Mouse (Mus musculus) layer of hippocampus, postnatal 10 days (tissue): Measurements from ENCODE around the gene Lrrc73. TPM values are rescaled to one million over a fixed set of nuclear protein-coding genes. Genes with fewer than 3 reads are reported as not detected.

ENCODE experiments used
- DNase-seq, 2 experiments: peaks; one replicate each; pipeline ENCODE4 v3.0.0; 2021; ENCODE audit warnings: low spot score in 2 of 2
- long read RNA-seq: library from polyadenylated mRNA; stranded (forward); transcript quantifications from one replicate; pipeline ENCODE4 v2.0.0, GENCODE M21; 2023
- total RNA-seq, 2 experiments: library from RNA; stranded (reverse); gene quantifications; 2 replicates each; pipeline ENCODE4 v1.2.3; 2021

Lrrc73 gene
- total RNA-seq, result 10 to 100 TPM; 88.1 to 93.6 TPM
- long read RNA-seq, transcript Lrrc73-204 (6 exons, 2,010 nt), result major isoform, 25 of 39 reads
- long read RNA-seq, transcript Lrrc73-203 (5 exons, 1,116 nt), result minor isoform, 6 of 39 reads
- long read RNA-seq, partial matches to known transcripts, result 5 of 39 reads
- long read RNA-seq, other reads (novel, unspliced or antisense), result 0 of 39 reads

GRCm38 (mm10) chr17:46253452-46254084 is at the start of gene Lrrc73:
Gene Lrrc73, plus strand, starts transcription at chr17:46253531.
- peak; percentile 93 to 95 for DNase-seq

GRCm38 (mm10) chr17:46206676-46207075 is 46.7 kb upstream of the Lrrc73 start:
- no peak for DNase-seq

DNA sequence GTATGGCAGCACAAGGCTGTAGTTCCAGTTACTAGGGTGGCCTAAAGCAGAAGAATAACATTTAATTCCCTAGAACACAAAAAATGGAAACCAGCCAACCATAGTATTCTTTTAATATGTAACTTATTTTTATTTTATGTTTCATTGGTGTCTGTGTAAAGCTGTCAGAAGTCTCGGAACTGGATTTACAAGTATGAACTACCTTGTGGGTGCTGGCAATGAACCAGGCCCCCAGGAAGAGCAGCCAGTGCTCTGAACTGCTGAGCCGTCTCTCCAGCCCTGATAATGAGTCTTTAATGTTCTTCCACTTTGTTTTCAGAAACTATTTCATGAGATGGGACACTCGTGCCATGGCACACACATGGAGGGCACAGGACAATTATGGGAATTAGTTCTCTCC is 42.8 kb upstream of the Lrrc73 start:
- DNase-seq, result no peak

- DNase-seq, result no peak
These were observed 31.7 kb upstream of the Lrrc73 start for GRCm38 (mm10) chr17:46221601-46222000.

- DNase-seq, result no peak
These were observed 25.8 kb upstream of the Lrrc73 start for GRCm38 (mm10) chr17:46227576-46227975.

DNA sequence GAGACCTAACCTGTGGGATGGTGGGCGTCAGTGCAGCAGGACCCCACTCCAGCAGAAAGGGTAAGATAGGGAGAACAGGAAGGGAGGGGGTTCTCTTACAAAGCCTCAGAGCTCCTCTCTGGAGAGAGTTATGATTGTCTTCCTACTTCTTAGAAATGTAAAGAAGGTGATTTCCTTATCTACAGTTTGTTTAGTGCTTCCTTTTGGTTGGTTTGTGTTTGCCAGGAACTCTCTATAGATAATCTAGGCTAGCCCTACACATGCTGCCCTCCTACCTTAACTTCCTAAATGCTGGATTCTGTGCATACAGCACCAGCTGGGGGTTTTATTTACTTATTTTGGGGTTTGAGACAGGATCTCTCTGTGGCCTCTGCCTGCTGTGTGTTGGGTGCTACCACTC is 17.3 kb upstream of the Lrrc73 start:
- no peak for DNase-seq

GRCm38 (mm10) chr17:46237079-46237478 is 16.3 kb upstream of the Lrrc73 start:
- DNase-seq, result no peak

DNA sequence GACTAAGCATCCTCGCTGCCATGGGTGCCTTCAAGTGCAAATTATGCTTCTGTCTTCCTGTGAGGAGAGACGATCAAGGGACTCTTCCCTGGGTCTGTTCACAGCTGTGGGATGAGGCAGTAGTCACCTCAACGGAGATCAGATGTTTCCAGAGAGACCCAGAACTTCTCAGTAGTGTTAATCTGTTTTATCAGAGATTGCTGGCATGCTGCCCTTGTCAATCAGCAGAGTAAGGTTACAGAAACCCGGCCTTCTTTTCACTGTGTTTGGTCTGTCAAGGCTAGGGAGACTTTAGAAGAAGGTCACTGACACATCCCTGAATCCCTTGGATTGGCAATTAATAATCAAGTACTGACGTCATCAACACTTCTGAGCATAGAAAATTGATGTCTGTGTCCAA is 15.9 kb upstream of the Lrrc73 start:
- no peak for DNase-seq

DNA sequence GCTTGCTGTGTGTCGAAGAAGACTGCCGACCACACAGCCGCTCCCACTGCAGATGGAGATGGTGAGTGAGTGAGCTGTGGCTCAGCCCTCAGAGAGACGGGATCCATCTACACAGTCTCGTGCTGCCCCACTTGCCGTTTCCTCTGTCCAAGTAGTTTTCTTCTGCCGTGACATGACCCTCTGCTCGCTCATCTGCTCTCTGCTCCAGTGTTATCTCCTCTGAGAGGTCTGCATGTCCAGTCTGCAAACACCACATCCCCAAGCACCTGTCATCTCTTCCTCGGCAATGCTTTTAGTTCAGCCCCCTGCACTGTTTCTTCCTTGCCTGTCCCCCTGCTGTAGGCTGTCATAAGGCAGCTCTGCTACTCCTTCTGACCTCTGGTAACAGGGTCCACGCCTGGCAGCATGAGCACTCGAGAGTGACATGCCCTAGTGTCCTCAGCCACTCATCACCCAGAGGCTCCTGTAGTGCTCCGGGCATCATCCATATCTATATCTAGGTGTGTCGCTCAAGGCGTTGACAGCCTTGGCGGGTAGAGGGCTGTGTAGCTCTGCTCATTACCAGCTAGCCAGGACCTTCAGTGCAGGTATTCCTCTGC is 13.7 kb upstream of the Lrrc73 start:
- DNase-seq, result no peak

DNA sequence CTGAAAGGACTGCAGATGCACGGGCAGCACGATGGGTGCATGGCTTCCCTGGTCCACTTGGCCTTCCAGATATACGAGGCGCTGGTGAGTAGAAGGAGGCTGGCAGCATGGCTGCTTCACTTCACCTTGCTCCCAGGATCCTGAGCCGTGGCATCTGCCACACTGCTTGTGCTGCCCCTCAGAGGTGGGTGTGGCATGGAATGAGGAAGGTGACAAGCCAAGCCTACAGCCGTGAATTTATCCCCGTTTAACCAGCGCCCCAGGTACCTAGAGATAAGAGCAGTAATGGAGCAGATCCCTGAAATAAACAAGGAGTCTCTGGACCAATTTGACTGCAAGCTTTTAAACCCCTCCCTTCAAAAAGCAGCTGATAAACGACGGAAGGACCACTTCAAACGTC is 11.9 kb upstream of the Lrrc73 start:
- no peak for DNase-seq

- no peak for DNase-seq
These were observed 11.1 kb upstream of the Lrrc73 start for GRCm38 (mm10) chr17:46242274-46242673.

DNA sequence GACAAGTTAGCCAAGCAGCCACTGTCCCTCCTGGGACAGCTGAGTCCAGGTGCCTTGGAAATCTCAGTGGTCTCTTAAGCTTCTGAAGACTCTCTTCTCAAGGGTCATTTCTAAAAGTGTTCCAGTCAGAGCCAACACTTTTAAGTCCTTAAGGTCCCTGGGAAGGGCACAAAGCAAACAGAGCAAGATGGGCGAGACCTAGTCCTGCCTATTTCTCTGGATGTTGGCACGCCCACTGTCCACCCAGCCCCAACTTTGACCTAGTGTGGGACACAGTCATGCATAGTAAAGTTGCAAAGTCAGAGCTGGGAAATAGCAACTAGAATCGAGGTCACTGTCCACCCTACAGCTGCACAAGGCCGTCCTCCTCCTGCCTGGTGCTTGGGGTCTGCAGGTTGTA is 10.3 kb upstream of the Lrrc73 start:
- DNase-seq, result no peak

DNA sequence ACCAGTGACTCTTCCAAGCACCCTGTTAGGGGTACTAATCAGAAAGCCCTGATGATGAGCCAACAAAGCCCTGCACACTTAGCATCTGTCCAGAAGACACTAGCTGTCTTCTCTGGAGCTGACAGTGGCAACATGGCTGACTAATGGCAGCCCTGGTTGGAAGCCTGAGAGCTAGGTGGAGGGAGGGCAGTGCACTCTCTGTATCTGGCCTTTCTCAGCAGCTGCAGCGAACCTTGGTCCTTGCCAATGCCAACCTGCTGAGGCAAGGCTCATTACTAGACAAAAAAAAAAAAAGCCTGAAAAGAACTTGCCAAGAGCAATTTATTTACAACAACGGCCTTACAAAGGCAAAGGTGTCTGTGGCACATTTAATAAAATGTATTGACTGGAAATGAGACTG is 9.7 kb upstream of the Lrrc73 start:
- no peak for DNase-seq

- DNase-seq, result no peak
These were observed 8.8 kb upstream of the Lrrc73 start for GRCm38 (mm10) chr17:46244579-46244978.

- DNase-seq, result peak; percentile 94 to 96
These were observed 5.7 kb upstream of the Lrrc73 start, which contains the start of the genes Polr1c and Yipf3 for GRCm38 (mm10) chr17:46247512-46248188. Gene Polr1c, minus strand, starts transcription at chr17:46248054. Gene Yipf3, plus strand, starts transcription at chr17:46248080.

DNA sequence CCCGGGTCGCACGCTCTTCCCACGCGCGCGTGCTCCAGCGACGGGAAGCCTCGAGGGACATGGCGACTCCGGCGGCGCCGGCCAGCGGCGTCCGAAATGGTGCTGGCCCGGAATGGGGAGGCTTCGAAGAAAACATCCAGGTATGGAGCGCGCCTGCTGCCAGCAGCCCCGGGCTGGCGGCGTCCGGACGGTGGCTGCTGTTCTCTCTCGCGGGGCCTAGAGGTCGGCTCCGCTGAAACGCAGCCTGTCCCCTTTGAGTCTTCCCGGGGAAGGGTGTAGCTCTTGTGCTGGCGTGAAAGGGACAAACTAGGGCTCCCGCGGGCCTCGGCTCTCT is 5.2 kb upstream of the Lrrc73 start:
- no peak for DNase-seq

- no peak for DNase-seq
These were observed 2.2 kb upstream of the Lrrc73 start for GRCm38 (mm10) chr17:46251174-46251573.

DNA sequence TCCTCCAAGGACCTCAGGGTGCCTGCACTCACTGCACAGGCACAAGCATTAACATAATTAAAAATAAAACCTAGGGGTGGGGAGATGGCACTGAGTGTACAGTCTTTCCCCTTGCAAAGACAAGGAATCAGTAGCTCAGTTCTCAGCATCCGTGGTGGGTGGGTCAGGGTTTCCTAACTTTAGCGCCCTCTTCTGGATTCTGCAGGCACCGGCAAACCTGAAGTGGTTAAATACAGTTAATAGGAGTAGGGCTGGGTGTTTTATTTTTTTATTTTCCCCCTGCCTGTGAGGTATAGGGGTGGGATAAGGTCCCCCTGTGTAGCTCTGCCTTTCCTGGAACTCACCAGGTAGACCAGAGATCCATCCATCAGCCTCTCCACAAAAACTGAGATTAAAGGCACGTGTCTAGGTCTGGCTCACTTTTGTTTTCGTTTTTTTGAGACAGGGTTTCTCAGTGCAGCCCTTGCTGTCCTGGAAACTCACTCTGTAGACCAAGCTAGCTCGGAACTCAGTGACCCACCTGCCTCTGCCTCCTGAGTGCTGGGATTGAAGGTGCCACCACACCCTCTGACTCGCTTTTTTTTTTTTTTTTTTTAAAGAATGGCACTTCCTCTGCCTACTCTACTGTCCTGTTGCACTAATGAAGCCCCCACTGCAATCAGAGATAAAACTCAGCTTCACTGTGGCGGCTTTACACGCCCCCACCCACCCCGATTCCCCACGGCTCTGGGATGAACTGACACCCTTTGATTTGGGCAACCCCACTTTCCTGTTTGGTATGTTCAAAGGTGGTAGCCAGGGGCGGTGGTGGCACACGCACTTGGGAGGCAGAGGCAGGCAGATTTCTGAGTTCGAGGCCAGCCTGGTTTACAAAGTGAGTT is 520 bp upstream of the Lrrc73 start:
- DNase-seq, result peak; percentile 51 to 65

GRCm38 (mm10) chr17:46254106-46254505 is 775 bp downstream of the Lrrc73 start:
- DNase-seq, result peak; percentile 56 to 66

GRCm38 (mm10) chr17:46255147-46255546 is 1.8 kb downstream of the Lrrc73 start:
- no peak for DNase-seq
